Mouse (Mus musculus) lung, postnatal 36 days (tissue): ENCODE data around the gene Fancf.
A peak's percentile ranks its signal among the peaks of the same experiment; 100 is the strongest.

Experiments used
- DNase-seq: peaks from one replicate; pipeline ENCODE4 v3.0.0; 2022; ENCODE audit warnings: mixed read lengths

Gene Fancf

GRCm38 (mm10) chr7:51862097-51862492, at the start of gene Fancf:
Gene Fancf, minus strand, starts transcription at chr7:51862267.
- DNase-seq = peak; percentile 98

GRCm38 (mm10) chr7:51899066-51899465, 37.0 kb upstream of the Fancf start:
- no peak for DNase-seq

- no peak for DNase-seq
These were observed 32.9 kb upstream of the Fancf start for GRCm38 (mm10) chr7:51894939-51895338.

- DNase-seq = no peak
These were observed 32.2 kb upstream of the Fancf start for GRCm38 (mm10) chr7:51894133-51894801.

- DNase-seq = no peak
These were observed 30.9 kb upstream of the Fancf start for GRCm38 (mm10) chr7:51893008-51893407.

- DNase-seq = no peak
These were observed 30.3 kb upstream of the Fancf start for GRCm38 (mm10) chr7:51892224-51892965.

- DNase-seq = no peak
These were observed 27.5 kb upstream of the Fancf start for GRCm38 (mm10) chr7:51889601-51890000.

GRCm38 (mm10) chr7:51887678-51888567, 25.9 kb upstream of the Fancf start:
- DNase-seq = no peak

GRCm38 (mm10) chr7:51885345-51885744, 23.3 kb upstream of the Fancf start:
- no peak for DNase-seq

GRCm38 (mm10) chr7:51880121-51880520, 18.1 kb upstream of the Fancf start:
- no peak for DNase-seq

GRCm38 (mm10) chr7:51879136-51879723, 17.2 kb upstream of the Fancf start:
- peak; percentile 8 for DNase-seq

- no peak for DNase-seq
These were observed 16.7 kb upstream of the Fancf start for GRCm38 (mm10) chr7:51878730-51879129.

- no peak for DNase-seq
These were observed 14.2 kb upstream of the Fancf start for GRCm38 (mm10) chr7:51876316-51876715.

- DNase-seq = no peak
These were observed 10.5 kb upstream of the Fancf start for GRCm38 (mm10) chr7:51872597-51872996.

- no peak for DNase-seq
These were observed 10.0 kb upstream of the Fancf start for GRCm38 (mm10) chr7:51872041-51872440.

GRCm38 (mm10) chr7:51867983-51868382, 5.9 kb upstream of the Fancf start:
- no peak for DNase-seq

GRCm38 (mm10) chr7:51865336-51865735, 3.3 kb upstream of the Fancf start:
- DNase-seq = no peak

GRCm38 (mm10) chr7:51862842-51863241, 775 bp upstream of the Fancf start:
- DNase-seq = no peak

GRCm38 (mm10) chr7:51861250-51862096, 594 bp downstream of the Fancf start, which contains the start of gene Gas2:
Gene Gas2, plus strand, starts transcription at chr7:51862015.
- peak; percentile 86 for DNase-seq

GRCm38 (mm10) chr7:51851890-51852507, 10.1 kb downstream of the Fancf start:
- no peak for DNase-seq

GRCm38 (mm10) chr7:51850877-51851276, 11.2 kb downstream of the Fancf start:
- DNase-seq = no peak
